Mouse (Mus musculus) thymus, postnatal 36 days (tissue): ENCODE measurements around the gene Plekhs1.

Experiments used
- DNase-seq, 2 experiments: peaks; one replicate each; pipeline ENCODE4 v3.0.0; 2022; ENCODE audit warnings: mixed read lengths in 2 of 2

Gene Plekhs1

DNA sequence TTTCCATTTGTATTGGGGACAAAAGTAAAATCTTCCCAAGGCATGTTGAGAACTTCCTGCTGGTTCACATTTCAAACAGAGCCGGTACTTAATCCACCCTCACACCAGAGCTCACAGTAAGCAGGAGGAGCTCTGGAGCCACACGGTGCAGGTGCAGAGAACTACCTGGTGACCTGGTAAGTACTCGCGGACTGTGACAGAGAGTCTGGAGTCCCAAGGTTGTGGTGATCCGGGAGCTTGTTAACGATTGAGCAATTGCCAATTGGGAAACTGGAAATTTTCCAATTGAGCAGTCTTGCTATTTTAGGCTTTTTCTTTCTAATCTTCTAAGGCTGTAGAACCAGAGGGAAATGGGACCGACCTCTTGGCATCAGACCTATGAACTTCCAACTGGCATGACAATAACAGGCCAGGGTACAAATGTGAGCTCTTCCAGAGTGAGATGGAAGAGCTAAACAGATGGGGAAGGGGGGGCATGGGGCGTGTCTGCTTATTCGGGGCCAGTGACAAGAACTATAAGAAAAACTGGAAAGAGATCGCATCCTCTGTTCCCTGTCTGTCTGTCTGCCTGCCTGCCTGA is at the start of gene Plekhs1:
TSS of gene Plekhs1 (plus strand) at position 119 of the 580 bp plus-strand sequence.
- no peak for DNase-seq

DNA sequence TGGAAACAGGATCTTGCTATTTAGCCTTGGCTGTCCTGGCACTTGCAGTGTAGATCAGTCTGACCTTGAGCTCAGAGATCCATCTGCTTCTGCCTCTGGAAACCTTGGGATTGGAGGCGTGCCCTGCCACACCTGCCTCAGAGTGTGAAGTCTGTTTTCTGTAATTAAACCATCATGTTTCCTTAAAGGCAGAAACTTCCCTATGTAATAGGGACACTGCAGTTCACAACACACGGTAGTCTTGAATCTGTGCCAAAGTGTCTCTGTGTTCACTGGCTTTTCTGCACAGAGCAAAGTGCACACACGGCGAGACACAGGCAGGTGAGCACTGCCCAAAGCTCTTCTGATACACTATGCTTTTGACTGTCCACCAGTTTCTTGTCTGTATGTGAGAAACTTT is 43.0 kb upstream of the Plekhs1 start:
- no peak for DNase-seq

DNA sequence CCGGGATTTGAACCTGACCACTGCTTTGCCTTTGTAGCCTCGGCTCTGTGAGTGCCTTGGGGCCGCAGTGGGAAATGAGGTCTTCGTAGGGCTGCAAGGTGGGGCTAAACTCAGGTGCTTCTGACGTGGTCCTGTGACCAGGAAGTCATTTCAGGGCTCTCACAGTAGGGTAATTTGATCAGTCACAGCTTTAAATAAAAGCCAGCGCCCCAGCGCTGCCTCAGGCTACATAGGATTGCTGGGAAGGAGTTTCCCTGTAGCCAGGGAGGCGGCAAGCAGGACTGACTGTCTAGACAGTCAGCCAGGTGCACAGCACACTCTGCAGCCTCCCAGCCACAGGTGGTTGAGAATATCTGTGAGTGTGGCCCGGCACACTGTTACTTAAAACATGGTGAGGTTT is 42.0 kb upstream of the Plekhs1 start:
- DNase-seq = no peak

DNA sequence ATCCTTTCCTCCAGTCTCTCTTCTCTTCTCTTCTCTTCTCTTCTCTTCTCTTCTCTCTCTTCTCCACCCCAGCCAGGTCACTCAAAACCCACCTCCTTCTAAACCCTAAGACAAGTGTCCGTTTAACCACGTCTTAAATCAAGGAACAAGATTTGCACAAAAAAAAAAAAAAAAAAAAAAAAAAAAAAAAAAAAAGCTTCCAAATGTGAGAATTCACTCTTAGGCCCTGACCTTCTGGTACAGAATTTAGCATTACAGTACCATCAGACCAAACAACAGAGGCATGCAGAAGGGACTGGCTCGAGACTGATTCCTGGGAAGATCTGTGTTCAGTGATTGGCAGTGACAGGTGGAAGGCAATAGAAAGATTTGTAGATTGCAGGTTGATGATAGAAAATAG is 41.1 kb upstream of the Plekhs1 start:
- DNase-seq = no peak

DNA sequence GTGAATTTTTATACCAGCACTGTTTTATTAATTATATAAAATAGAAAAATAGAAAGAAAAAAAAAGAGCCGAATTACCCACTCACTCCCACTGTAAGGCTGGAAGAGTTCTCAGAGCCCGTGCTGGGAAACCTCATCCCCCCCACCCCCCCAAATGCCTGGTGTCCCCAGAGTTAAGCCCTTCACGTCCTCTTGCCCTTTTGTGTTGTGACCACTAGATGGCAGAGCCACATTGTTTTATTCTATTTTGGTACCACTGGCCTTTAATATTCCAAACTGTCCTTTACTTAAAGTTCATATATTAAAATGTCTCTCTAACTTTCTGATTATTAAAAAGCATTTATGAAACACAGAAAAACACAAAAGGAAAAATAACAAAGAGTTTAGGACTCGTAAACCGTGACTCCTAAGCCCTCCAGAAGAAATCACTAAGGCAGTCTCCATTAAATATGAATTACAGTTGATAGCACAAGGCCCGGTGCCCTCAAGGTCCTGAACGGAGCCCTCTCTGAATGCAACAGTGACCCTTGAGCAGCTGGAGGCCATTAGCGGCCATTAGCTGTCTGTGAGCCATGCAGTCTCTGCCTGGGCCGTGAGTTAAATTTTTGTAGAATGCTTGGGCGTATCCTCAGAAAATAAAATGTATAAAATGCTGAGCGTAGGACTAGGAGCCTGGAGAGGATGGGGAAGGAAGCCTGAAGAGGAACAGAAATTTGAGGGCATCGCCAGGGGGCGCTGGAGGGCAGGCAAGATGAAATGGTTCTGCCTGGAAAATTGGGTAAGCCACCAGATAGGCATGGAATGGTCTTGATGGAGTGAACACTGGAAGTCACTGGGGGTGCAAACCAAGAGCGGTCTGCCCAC is 38.7 kb upstream of the Plekhs1 start:
- peak; percentile 55 to 68 for DNase-seq

DNA sequence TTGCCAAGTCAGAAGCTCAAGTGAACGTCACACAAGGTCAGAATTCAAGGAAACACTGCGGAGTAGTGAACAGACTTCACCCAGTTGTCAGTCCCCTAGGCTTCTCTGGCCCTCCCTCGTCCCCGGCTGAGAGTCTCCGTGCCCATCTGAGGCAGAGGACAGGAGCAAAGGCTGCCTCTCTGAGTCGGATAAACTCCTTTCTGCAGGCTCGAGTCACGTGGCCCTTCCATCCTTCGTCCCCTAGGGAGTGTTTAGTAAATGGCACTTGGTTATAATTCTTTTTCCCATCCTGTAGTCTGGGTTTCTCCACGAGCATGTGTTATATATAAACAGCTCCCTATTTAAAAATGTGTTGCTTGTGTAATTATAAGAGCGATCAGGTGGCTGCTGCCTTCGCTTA is 38.1 kb upstream of the Plekhs1 start:
- no peak for DNase-seq

DNA sequence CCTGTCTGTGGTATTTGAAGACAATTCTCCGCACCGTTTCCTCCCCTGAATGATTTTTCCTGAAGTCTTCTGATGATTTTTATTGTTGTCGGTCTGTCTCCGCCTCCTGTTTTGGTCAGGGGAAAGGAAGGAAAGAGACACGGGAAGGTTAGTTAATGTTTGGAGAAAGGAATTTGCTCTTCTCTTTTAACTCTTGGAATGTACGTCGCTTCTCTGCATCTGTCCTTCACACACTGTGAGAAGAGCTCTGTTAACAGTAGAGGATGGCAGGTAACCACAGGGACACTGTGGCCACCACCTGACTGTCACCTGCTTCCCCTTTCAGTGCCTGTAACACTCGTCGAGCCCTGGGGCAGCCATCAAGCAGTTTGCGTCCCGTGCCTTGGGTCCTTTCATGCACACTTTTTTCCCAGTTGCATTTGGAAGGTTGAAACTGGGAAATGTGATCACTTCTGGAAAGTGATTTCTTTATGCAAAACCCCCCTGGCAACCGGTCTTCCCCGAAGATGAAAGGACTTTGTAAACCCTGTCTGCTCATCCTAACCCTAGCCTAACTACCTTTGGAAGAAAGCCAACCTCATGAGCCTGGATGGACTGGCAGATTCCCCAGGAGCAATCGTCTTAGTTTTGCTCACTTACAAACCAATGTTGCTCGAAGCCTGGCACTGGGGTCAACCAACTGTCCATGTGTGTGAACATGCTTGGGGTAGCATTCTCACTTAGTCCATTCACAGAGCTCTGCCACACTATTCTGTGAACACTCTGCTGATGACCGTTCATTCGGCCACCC is 36.6 kb upstream of the Plekhs1 start:
- DNase-seq = no peak

DNA sequence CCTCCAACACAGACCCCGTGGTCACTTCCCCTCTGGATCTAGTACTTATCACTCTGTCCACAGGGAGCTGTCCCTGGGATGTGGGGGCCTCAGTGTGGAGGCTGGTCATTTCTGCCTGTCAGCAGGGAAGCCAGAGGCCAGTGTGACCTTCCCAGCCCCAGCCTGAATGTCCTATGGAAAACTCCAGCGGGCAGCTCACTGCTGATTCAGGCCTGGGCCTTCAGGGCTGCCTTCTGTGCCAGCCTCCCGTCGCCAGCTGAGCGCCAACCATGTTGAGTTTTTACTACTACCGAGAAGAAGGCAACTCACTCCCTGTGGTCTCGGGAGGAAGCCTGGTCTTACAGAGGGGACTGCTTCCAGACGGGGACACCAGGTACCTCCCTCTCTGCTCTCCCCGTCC is 35.9 kb upstream of the Plekhs1 start:
- DNase-seq = no peak

DNA sequence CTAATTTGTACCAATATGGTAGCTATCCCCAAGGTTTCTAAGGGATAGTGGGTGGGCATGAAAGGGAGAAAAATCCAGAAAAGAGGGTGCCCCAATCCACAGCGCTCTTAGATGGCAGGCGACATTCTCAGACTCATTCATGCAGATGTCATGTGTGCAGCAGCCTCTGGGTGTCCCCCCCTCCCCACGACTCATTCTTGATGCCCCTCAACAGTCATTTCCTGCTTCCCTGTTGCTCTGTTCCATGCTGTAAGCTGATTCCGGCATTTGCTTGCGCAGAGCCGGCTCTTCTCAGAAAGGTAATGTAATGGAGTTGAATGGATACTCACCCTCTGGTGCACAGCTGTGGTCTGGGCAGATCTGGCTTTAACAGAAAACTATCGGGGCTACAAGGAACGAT is 31.1 kb upstream of the Plekhs1 start:
- no peak for DNase-seq

DNA sequence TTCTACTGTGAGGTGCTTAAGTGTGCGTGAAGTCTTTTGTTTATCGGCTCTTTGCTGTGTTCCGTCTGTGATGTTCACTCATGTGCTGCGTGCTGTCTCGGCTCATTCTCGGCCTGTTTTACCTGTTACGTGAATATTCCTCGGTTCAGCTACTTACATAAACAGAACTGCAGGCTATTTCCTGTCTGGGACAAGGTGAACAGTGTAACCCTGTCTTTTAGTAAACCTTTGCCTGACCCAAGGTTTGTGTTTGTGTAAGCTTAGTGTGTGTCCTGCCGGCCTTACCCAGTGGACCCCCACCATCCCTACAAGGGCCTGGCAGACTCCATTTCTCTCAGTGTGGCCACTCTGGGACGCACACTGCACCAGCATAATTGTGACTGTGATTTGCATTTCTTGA is 28.7 kb upstream of the Plekhs1 start:
- DNase-seq = no peak

DNA sequence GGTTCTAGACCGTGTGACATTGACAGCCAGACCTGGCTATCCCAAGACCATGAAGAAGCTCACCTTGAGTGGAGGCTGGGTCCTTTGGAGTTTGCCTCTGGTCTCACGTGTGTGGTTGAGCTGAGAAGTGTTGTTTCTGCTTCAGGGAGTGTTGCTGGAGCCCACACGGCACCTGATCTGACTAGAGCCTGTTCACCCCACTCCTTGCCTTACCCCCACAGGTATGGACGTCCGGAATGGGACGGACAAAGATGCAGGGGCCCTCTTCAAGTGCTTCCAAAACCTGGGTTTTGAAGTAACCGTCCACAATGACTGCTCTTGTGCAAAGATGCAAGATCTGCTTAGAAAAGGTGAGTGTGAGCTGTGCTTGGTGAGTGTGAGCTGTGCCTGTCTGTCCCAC is 27.9 kb upstream of the Plekhs1 start:
- DNase-seq = no peak

DNA sequence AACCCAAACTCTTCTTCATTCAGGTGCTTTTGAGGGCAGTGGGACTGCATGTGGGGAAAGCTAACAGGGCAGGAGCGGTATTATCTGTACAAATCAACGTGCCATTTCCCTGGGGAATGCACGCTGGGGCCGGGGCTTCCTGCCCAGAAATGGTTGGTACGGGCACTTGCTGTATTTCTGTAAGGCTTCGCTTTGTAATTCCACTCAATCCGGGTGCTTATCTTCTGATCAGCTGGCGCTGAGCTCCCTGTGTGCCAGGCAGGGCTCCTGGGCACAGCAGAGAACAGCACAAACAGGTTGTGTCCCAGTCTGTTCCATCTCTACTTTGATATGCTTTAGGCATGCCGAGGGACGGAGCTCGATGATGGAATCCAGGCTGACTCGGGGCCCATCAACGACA is 25.1 kb upstream of the Plekhs1 start:
- DNase-seq = no peak

DNA sequence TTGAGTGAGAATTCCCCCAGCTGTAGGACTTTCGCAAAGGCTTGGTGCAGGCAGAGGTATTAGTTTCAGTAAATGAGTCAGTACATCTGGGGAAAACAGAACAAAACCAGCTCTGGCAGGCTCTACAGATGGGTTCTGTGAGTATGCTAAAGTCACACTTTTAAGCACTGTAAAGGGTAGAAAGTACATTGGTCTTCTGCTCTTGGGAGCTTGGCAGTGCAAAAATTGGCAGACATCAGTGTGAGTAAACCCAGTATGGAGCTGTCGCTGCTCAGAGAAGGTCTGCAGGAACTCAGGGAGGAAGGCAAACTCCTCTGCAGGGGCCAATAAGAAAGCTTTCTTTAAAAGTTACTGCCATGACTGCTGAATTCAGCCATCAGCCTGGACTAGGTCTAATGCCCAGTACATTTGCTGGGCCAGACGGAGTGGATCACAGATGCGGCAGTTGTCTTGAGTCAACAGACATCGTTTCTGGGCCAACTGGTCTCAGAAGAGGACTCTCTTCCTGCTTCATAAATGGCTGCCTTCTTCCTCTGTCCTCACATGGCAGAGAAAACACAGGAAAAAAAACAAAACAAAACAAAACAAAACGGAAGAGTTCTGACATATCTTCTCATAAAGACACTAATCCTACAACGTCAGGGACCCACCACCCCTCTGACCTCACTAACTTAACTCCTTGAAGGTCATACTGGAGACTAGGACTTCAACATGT is 22.9 kb upstream of the Plekhs1 start:
- DNase-seq = no peak

DNA sequence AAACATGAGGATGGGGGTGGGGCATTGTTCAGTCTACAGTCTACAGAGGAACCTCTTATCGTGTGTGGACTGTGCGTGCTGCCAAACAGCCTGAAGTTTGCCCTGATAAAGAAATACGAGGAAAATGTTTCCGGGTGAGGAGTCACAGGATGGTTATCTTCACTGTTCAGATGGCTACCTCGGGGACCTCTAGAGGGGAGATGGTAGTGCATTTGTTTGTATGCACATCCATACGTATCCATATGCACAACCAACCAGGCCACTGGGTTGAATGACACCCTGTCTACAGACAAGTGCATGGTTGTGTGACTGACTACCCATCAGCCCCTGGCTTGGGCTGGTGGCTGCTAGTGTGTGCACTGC is 22.4 kb upstream of the Plekhs1 start:
- DNase-seq = no peak

DNA sequence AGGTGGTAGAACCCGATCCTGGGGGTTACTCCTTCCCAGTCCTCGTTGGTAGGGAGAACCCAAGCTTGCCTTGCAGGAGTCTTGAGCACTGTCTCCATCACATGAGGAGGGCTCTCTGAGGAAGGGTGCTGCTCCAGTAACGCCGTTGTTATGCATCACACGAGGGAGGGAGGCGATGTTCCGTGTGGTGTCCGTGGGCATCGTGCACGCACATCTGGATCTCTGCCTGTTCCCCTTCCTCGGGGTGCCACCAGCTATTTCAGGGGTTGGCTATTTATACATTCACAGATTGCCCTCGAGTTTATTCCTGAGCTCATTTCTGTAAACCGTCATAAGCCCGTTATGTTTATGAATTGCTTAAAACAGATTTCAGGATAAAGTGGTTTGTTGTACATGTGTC is 18.0 kb upstream of the Plekhs1 start:
- DNase-seq = no peak

DNA sequence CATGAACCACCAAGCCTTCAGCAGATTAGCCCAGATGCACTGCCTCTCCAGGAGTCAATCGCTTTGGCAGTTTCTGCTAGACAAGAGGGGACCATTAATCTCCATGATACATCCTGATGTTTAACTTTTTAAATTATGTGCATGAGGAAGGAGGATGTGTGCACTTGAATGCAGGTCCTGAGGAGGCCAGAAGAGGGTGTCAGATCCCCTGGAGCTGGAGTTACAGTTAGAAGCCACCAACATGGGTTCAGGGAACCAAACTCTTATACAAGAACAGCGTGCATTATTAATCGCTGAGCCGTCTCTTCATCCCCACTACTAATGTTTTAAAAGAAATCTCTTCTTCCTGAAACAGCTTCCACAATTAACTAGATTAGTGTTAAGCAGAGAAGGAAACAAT is 12.7 kb upstream of the Plekhs1 start:
- DNase-seq = no peak

DNA sequence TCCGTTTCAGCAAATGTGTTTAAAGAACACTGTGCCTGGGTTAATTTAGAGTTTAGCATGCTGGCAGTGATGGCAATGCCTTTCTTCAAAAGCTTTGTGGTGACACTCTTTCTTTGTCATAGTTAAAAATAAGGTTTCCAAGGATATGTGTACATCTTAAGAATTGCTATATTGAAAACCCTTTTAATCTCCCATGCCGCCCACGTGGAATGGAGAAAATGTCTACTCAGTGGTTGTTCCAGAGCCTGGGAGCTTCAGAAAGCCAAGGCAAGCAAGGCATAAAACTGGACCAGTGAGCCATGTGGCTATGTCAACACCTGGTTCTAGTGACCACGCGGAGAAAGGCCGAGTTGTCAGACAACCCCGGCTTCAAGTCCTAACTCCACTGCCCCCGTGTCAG is 11.9 kb upstream of the Plekhs1 start:
- DNase-seq = no peak

DNA sequence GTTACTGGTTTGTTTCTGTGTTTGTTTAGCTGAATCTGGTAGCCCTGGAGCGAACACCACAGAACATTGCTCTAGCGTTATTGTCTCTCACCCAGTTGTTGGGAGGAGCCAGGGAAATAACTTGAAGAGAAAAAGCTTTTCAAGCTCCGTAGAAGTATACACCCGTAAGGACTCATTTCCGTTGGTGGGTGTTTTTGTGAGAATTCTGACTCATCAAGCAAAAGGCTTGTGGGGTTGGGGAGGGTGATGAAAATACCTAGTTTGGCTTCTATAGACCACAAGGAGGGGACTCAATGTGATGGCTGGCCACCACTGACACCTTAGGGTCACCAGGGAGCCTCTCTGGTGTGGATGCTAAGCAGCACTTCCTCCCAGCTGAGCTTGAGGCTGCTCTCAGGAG is 10.5 kb upstream of the Plekhs1 start:
- no peak for DNase-seq

DNA sequence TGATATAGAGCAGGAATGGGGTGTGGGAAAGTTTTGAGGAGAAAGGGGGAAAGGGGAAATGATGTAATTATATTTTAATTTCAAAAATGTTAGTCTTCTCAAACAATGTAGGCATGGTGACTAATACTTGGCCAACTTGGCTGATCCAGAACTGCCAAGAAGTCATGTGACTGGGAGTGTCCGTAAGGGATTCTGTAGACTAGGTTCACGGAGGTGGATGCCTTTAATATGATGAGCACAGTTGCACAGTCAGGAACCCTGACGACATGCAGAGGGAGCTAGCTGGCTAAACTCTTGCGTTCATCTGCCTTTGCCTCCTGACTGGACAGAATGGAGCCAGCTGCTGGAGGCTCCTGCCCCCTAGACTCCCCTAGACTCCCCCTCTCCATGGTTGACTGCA is 9.6 kb upstream of the Plekhs1 start:
- DNase-seq = no peak

DNA sequence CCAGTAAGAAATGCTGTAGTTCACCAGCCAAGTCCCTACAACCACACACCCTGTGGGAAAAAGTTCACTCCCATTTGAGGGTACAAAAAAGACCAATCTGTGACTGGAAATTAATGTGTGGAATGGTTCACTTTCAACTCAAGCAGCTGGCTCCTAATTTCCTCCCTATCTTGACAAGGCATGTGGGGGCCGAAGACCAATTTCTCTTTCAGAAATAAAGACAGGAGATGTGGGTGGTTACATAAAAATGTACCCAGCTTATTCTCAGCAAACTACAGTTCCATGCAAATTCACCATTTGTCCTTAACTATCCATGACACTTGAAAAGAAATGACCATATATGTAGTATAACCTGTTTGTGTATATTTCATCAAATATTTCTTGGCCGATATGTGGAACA is 9.0 kb upstream of the Plekhs1 start:
- DNase-seq = no peak

DNA sequence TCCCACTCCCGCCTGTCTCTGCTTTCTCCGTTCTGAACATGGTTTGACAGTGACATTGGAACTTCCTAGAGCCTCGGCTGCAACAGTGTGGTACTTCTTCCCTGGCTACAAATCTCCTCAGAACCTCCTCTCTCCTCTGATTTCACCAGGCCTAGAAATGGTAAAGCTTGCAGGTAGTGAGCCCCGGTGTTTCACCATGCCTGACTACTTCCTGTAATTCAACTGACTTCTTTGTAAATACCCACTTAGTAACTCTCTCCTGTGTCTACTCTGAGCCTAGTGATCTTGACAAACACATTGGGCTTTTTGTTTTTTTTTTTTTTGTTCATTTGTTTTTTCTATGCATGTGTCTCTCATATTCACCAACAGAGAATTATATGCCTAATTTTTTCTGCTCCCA is 6.6 kb upstream of the Plekhs1 start:
- DNase-seq = no peak

DNA sequence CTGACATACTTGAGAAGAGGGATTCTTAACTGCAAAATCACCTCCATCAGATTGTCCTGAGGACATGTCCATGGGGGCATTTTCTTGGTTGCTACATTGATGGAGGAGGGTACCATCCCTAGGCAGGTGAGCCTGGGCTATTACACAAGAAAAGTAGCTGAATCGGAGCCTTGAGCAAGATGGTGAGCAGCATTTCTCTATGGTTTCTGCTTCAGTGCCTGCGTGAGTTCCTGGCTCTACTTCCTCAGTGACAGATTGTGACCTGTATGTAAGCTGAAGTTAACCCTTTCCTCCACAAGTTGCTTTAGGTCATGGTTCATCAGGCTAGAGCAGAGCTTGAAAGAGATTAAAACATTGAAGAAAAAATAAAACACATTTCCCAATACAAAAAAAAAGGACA is 6.1 kb upstream of the Plekhs1 start:
- no peak for DNase-seq

DNA sequence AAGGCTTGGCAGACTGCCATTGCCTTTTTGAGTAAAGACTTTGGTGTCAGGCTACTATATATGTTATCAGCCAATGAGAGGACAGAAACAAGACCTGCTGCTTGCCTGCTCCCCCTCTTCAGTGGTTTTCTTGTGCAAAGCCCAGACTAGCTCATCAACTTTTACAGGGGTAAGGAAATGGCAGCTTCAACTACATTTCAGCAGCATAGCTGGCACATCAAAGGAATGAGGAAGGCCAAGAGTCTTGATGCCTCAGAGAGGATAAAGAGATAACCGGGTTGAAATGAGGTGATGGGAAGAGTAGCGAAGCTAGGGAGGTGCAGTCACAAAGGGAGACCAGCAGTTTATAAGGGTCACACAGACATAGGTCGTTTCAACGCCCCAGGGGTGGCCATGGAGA is 3.9 kb upstream of the Plekhs1 start:
- no peak for DNase-seq
